29 mouse cellular contexts compared by ENCODE assay signal in the genomic region with DNA sequence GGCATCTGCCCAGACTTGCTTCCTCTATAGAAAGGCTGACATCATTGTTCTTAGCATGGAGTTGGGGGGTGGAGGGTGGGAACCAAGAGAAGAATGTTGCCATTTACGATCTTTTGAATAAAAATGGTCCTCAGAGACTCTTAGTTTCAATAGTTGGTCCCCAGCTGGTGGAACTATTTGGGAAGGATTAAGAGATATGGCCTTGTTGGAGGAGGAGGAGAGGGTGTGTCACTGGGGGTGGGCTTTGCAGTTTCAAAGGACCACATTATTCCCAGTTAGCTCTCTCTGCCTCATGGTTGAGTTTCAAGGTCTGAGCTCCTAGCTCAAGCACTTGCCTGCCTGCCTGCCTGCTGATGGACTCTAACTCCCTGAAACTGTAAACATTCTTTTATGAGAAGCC. TPM values are rescaled to one million over a fixed set of nuclear protein-coding genes. Genes with fewer than 3 reads are reported as not detected.
A peak's percentile ranks its signal among the peaks of the same experiment; 100 is the strongest.
DNase-seq lines count a peak whose midpoint lies in the region; ATAC-seq and TF ChIP-seq lines count a peak whose summit lies in the region.
"Had no signal": no experiment of that assay in that cellular context is flagged by ENCODE, and none has a peak within 500 bp of the region (broad histone marks: within the 10 kb centered on the region; RNA-seq: fewer than 3 reads in every experiment).

No protein-coding gene starts in this region.

- no peaks in the 10 kb centered on the region for H3K9me3 ChIP-seq in heart, embryonic 16.5 days (replicated peaks; ENCODE audit: control insufficient read depth, low read length)
- H3K9me3 ChIP-seq in midbrain, embryonic 11.5 days (ENCODE audit: control insufficient read depth, low read length), result no peaks in the 10 kb centered on the region
- H3K9me3 ChIP-seq in midbrain, postnatal 0 days (ENCODE audit: low read length), result no peaks in the 10 kb centered on the region
- H3K9me3 ChIP-seq in ES-Bruce4 (replicated peaks; ENCODE audit: control insufficient read depth, insufficient read depth, low read length, poor library complexity, severe bottlenecking), result no peaks in the 10 kb centered on the region
- H3K9me3 ChIP-seq: embryonic facial prominence, embryonic 12.5 days; forebrain, embryonic 10.5 days; forebrain, embryonic 15.5 days; heart, embryonic 12.5 days had no signal

- no peak overlapping the region for H3K9ac ChIP-seq in heart, embryonic 16.5 days (ENCODE audit: low read length)
- no peak overlapping the region for H3K9ac ChIP-seq in midbrain, embryonic 11.5 days (ENCODE audit: low read length)
- H3K9ac ChIP-seq in midbrain, postnatal 0 days (replicated peaks; ENCODE audit: low read length, poor library complexity, severe bottlenecking), result no peak overlapping the region
- H3K9ac ChIP-seq in ES-Bruce4 (ENCODE audit: low read depth, poor library complexity, severe bottlenecking), result no peak overlapping the region
- H3K9ac ChIP-seq: liver, embryonic 14.5 days had no signal

- ATAC-seq in heart, embryonic 16.5 days (replicated peaks; ENCODE audit: extremely low read depth, insufficient read depth, low FRiP score), result no peak
- no peak for ATAC-seq in midbrain, embryonic 11.5 days (ENCODE audit: low FRiP score)
- ATAC-seq in midbrain, postnatal 0 days (ENCODE audit: low FRiP score), result no peak
- ATAC-seq: CD4-positive, CD25-positive, alpha-beta regulatory T cell, adult 4 months had no signal

- TF ChIP-seq POLR2A in ES-Bruce4 (IDR thresholded peaks at IDR 0.05; ENCODE audit: insufficient read depth, low read length), result no peak
- TF ChIP-seq POLR2A in bone marrow macrophage, adult 2 months (IDR thresholded peaks at IDR 0.05; ENCODE audit: borderline replicate concordance, low read depth, low read length), result no peak

- WGBS in heart, embryonic 16.5 days, result 68% methylated on average over 1 of the region's 1 CpGs
- 53% methylated on average over 1 of the region's 1 CpGs for WGBS in midbrain, embryonic 11.5 days
- 42% methylated on average over 1 of the region's 1 CpGs for WGBS in midbrain, postnatal 0 days

- no peak overlapping the region for H3K4me2 ChIP-seq in heart, embryonic 16.5 days (ENCODE audit: low read depth, low read length)
- H3K4me2 ChIP-seq in midbrain, embryonic 11.5 days, result no peak overlapping the region
- H3K4me2 ChIP-seq in midbrain, postnatal 0 days (ENCODE audit: low read depth, low read length, poor library complexity, severe bottlenecking), result no peak overlapping the region

- no peaks in the 10 kb centered on the region for H3K36me3 ChIP-seq in heart, embryonic 16.5 days (ENCODE audit: control insufficient read depth, insufficient read depth)
- no peaks in the 10 kb centered on the region for H3K36me3 ChIP-seq in midbrain, embryonic 11.5 days (ENCODE audit: control insufficient read depth, insufficient read depth, low read length)
- no peaks in the 10 kb centered on the region for H3K36me3 ChIP-seq in midbrain, postnatal 0 days (ENCODE audit: insufficient read depth, low read length)
- no peaks in the 10 kb centered on the region for H3K36me3 ChIP-seq in ES-Bruce4 (ENCODE audit: control insufficient read depth, insufficient read depth, low read length, poor library complexity, severe bottlenecking)
- H3K36me3 ChIP-seq: embryonic facial prominence, embryonic 12.5 days; forebrain, embryonic 10.5 days; forebrain, embryonic 15.5 days; heart, embryonic 12.5 days had no signal

- DNase-seq in heart, adult 18-20 months, result no peak
- DNase-seq in midbrain, embryonic 11.5 days (ENCODE audit: low spot score, missing footprints), result peak; percentile 75
- DNase-seq in midbrain, postnatal 0 days (ENCODE audit: low spot score), result no peak
- DNase-seq in spleen, adult 12 weeks (ENCODE audit: low spot score), result no peak
- DNase-seq: adrenal gland, postnatal 25 days; cerebellum, adult 2 months; gastrocnemius, postnatal 25 days; heart, adult 11 months; heart, postnatal 36 days; kidney, adult 2 months; kidney, postnatal 4 days; layer of hippocampus, postnatal 36 days; liver; lung, adult 2 months; lung, postnatal 10 days; right cerebral cortex, postnatal 25 days; spleen, adult 18-20 months; thymus, postnatal 14 days had no signal

- no peak for TF ChIP-seq EP300 in ES-Bruce4 (IDR thresholded peaks at IDR 0.05; ENCODE audit: insufficient read depth, low read depth, low read length)

- H3K27me3 ChIP-seq in heart, embryonic 16.5 days (ENCODE audit: control insufficient read depth, insufficient read depth, low read length), result no peaks in the 10 kb centered on the region
- no peaks in the 10 kb centered on the region for H3K27me3 ChIP-seq in midbrain, embryonic 11.5 days (ENCODE audit: control insufficient read depth, insufficient read depth, low read length)
- H3K27me3 ChIP-seq in midbrain, postnatal 0 days (ENCODE audit: insufficient read depth, low read length), result no peaks in the 10 kb centered on the region
- H3K27me3 ChIP-seq in ES-Bruce4 (ENCODE audit: control insufficient read depth, insufficient read depth, low read length, poor library complexity, severe bottlenecking), result no peaks in the 10 kb centered on the region
- H3K27me3 ChIP-seq: forebrain, embryonic 15.5 days; heart, embryonic 12.5 days had no signal

- H3K4me3 ChIP-seq in heart, embryonic 16.5 days (ENCODE audit: low read length), result no peak overlapping the region
- H3K4me3 ChIP-seq in midbrain, embryonic 11.5 days (ENCODE audit: low read depth, low read length), result no peak overlapping the region
- H3K4me3 ChIP-seq in midbrain, postnatal 0 days (ENCODE audit: low read depth, low read length), result no peak overlapping the region
- H3K4me3 ChIP-seq in ES-Bruce4 (ENCODE audit: low read depth, low read length), result no peak overlapping the region
- H3K4me3 ChIP-seq in bone marrow macrophage, adult 2 months (ENCODE audit: insufficient read depth, low read length), result no peak overlapping the region

- peaks cover 27% of the 10 kb centered on the region for H3K4me1 ChIP-seq in heart, embryonic 16.5 days (ENCODE audit: control insufficient read depth, insufficient read depth, low read length)
- peaks cover 8% of the 10 kb centered on the region for H3K4me1 ChIP-seq in midbrain, embryonic 11.5 days (ENCODE audit: control insufficient read depth, insufficient read depth, low read length)
- no peaks in the 10 kb centered on the region; the same call in 1 of the 2 replicates for H3K4me1 ChIP-seq in midbrain, postnatal 0 days (ENCODE audit: insufficient read depth, low read length)
- H3K4me1 ChIP-seq in ES-Bruce4 (ENCODE audit: control insufficient read depth, insufficient read depth, low read length), result peaks cover 2% of the 10 kb centered on the region
- peaks cover 27% of the 10 kb centered on the region for H3K4me1 ChIP-seq in bone marrow macrophage, adult 2 months (ENCODE audit: control insufficient read depth, insufficient read depth, low read length)

- peak overlapping the region; percentile 87; the same call in 1 of the 2 replicates for H3K27ac ChIP-seq in heart, embryonic 16.5 days (ENCODE audit: low read length)
- H3K27ac ChIP-seq in midbrain, embryonic 11.5 days (ENCODE audit: low read depth, low read length), result no peak overlapping the region
- H3K27ac ChIP-seq in midbrain, postnatal 0 days (ENCODE audit: low read depth, low read length), result no peak overlapping the region
- H3K27ac ChIP-seq in ES-Bruce4 (ENCODE audit: insufficient read depth, low read length), result peak overlapping the region; percentile 19; the same call in 1 of the 2 replicates
- H3K27ac ChIP-seq in bone marrow macrophage, adult 2 months (ENCODE audit: insufficient read depth, low read depth, low read length), result peak overlapping the region; percentile 27; the same call in 1 of the 2 replicates
- H3K27ac ChIP-seq: embryonic facial prominence, embryonic 12.5 days; kidney, postnatal 0 days; liver, embryonic 14.5 days; macrophage had no signal

- TF ChIP-seq CTCF in midbrain, postnatal 0 days (IDR thresholded peaks at IDR 0.05), result no peak
- no peak for TF ChIP-seq CTCF in ES-Bruce4 (IDR thresholded peaks at IDR 0.05; ENCODE audit: low read depth, low read length)
- no peak for TF ChIP-seq CTCF in bone marrow macrophage, adult 2 months (IDR thresholded peaks at IDR 0.05; ENCODE audit: low read depth, low read length)

RNA-seq across cellular contexts. Expression of gene Dync1li1, which starts 16.6 kb away (rescaled TPM):
- 69.2 and 76.0 TPM in 2 replicates for polyA plus RNA-seq in heart, embryonic 16.5 days (2015; fragmentation: Nextera tagmentation; extraction: Ambion mirVana)
- 10 to 100 TPM; 64.3 to 69.5 TPM for total RNA-seq in heart, adult 18-20 months (2021)
- polyA plus RNA-seq in midbrain, embryonic 11.5 days (2014; fragmentation: Nextera tagmentation; extraction: Ambion mirVana), result 79.4 and 99.6 TPM in 2 replicates
- total RNA-seq in midbrain, postnatal 0 days (2014; rRNA removed), result 124 and 131 TPM in 2 replicates
- polyA plus RNA-seq in midbrain, postnatal 0 days (2015; fragmentation: Nextera tagmentation; extraction: Ambion mirVana), result 148 and 160 TPM in 2 replicates
- 73.5 and 73.8 TPM in 2 replicates for polyA plus RNA-seq in ES-Bruce4 (2011; ENCODE audit: insufficient read depth, insufficient read length, low read depth, missing spikeins)
- 46.1 and 46.6 TPM in 2 replicates for polyA plus RNA-seq in bone marrow macrophage, adult 2 months (2012; ENCODE audit: insufficient read depth, insufficient read length, missing spikeins)

RNA-seq across cellular contexts. Expression of gene Cnot10, which starts 32.0 kb away (rescaled TPM):
- polyA plus RNA-seq in heart, embryonic 16.5 days (2015; fragmentation: Nextera tagmentation; extraction: Ambion mirVana), result 38.6 and 41.4 TPM in 2 replicates
- 10 to 100 TPM; 21.2 to 22.5 TPM for total RNA-seq in heart, adult 18-20 months (2021)
- polyA plus RNA-seq in midbrain, embryonic 11.5 days (2014; fragmentation: Nextera tagmentation; extraction: Ambion mirVana), result 67.4 and 69.3 TPM in 2 replicates
- total RNA-seq in midbrain, postnatal 0 days (2014; rRNA removed), result 34.7 and 43.2 TPM in 2 replicates
- polyA plus RNA-seq in midbrain, postnatal 0 days (2015; fragmentation: Nextera tagmentation; extraction: Ambion mirVana), result 47.2 and 50.1 TPM in 2 replicates
- polyA plus RNA-seq in ES-Bruce4 (2011; ENCODE audit: insufficient read depth, insufficient read length, low read depth, missing spikeins), result 57.6 and 61.0 TPM in 2 replicates
- polyA plus RNA-seq in bone marrow macrophage, adult 2 months (2012; ENCODE audit: insufficient read depth, insufficient read length, missing spikeins), result 23.0 and 24.2 TPM in 2 replicates

RNA-seq across cellular contexts. Expression of gene Cmtm6, which starts 59.0 kb away (rescaled TPM):
- 51.0 and 51.6 TPM in 2 replicates for polyA plus RNA-seq in heart, embryonic 16.5 days (2015; fragmentation: Nextera tagmentation; extraction: Ambion mirVana)
- total RNA-seq in heart, adult 18-20 months (2021), result 10 to 100 TPM; 25.0 to 29.5 TPM
- 26.0 and 26.1 TPM in 2 replicates for polyA plus RNA-seq in midbrain, embryonic 11.5 days (2014; fragmentation: Nextera tagmentation; extraction: Ambion mirVana)
- 19.3 and 20.0 TPM in 2 replicates for total RNA-seq in midbrain, postnatal 0 days (2014; rRNA removed)
- polyA plus RNA-seq in midbrain, postnatal 0 days (2015; fragmentation: Nextera tagmentation; extraction: Ambion mirVana), result 19.2 and 21.5 TPM in 2 replicates
- polyA plus RNA-seq in ES-Bruce4 (2011; ENCODE audit: insufficient read depth, insufficient read length, low read depth, missing spikeins), result 47.4 and 49.3 TPM in 2 replicates
- 95.2 and 96.3 TPM in 2 replicates for polyA plus RNA-seq in bone marrow macrophage, adult 2 months (2012; ENCODE audit: insufficient read depth, insufficient read length, missing spikeins)

Comparison
In these comparisons a context has a peak if more than half of its experiments do, and no peak if none do; other contexts are left out.
1. H3K27ac ChIP-seq: peak in heart, embryonic 16.5 days (single experiment), ES-Bruce4 (single experiment) and bone marrow macrophage, adult 2 months (single experiment); none in midbrain, embryonic 11.5 days (single experiment) and midbrain, postnatal 0 days (single experiment).